Mouse (Mus musculus): Measurements from ENCODE around the gene Golt1b.

Gene Golt1b

DNA sequence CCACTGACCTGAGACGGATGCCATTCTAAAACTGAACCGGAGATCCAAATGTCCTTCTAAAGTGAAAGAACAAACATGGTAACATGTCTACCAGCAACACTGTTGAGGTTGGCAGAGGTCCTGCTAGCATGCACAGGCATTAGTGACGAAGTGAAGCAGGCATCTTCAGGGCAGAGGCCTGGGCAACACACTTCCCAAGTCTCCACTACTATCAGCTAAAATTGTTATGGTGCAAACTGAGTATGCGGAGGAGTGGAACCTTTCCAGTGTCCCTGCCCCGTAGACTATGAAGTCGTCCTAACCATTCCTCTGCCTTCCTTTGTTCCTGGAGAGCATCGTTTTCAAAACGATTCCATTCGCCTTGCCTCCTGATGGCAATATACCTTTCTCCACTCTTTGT lies 2.5 kb upstream of the Golt1b start:
- no peak for DNase-seq (ENCODE audit: low read depth)

DNA sequence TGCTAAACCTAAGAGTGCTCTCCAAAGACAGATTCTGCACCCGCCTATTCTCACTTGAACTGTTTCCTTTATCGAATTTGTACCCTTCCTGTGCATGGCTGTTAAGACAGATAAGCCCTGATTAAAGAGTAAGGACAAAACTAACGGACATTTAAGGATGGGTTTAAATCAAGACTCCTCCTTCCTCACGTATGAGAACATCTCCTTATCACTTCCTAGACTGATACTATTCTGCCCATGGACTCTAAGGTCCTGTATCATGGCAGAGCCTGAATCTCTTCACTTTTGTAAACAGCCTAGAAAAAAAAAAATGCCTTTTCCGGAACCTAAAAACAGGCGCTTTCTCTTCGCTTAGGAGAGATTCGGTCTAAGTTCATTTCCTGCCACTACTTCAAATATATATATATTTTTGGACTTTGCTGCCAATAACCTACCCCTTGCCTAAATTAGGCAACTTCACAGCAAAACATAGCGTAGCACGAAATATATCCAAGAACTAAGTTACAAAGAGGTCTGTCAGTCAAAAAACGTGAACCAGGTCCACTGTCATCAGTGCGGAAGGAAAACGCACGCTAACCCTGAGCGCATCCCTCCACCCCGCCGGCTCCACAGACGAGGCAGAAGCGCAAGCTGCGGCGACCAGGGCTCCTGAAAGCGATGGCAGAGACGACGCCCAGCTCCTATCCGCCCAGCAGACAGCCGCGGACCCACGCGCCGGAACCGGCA lies 573 bp upstream of the Golt1b start:
- no peak for DNase-seq (ENCODE audit: low read depth)

DNA sequence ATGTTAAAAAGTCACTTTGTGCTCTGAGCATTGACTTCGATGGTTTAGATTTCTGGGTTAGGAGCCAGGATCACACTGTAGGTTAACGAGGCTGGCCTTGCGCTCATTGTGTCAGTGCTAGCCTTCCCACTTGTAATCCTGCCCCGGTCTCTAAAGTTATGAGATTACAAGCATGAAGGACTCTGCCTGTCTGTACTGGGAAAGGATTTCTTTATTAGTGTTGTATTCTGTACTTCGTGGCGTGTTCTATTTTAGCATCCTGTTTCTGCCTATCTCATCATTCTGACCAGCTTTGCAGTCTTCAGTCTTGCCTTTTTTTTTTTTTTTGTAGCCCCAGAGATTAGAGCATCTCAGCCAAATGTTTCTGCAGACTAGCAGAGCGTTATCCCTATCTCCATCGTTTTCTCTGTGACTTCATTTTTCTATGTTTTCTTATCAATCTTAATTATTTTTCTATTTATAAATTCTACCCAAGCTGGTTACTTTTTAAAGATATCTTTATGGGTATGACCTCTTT lies 792 bp downstream of the Golt1b start:
- no peak for DNase-seq (ENCODE audit: low read depth)

DNA sequence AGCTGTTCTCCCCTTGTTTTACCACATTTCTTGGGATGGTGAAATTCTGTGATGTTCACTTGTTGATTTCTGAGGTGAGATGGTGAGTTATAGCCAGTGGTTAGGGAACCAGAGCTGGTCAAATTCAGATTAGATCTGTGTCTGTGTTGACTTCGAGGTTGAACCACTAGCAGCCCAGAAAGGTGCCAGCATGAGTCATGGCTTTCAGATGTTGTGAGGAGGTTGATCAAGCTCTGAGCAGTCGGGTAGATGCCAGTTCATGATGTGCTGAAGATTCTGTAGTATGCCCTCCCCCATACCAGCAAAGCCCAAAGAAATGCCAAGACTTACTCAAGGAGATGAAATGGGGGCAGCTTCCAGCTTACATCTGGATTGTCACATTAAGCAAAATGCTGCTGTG lies 2.1 kb downstream of the Golt1b start:
- peak; percentile 19 for DNase-seq (ENCODE audit: low read depth)

DNA sequence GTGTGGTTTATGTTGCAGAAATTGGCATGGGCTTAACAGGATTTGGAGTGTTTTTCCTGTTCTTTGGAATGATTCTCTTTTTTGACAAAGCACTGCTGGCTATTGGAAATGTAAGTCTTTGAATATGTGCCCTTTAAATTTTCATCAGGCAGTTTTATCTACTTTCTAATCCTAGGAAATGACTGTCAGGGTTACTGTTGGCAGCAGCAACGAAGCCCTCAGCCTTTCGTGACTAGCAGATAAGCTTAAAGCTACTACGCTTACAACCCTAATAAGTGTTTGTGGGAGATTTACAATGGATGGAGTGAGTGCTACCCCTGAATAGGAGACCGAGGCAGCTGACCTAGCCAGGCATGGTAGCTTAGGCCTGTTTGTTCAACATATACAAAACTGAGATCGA lies 5.3 kb downstream of the Golt1b start:
- no peak for DNase-seq (ENCODE audit: low read depth)

DNA sequence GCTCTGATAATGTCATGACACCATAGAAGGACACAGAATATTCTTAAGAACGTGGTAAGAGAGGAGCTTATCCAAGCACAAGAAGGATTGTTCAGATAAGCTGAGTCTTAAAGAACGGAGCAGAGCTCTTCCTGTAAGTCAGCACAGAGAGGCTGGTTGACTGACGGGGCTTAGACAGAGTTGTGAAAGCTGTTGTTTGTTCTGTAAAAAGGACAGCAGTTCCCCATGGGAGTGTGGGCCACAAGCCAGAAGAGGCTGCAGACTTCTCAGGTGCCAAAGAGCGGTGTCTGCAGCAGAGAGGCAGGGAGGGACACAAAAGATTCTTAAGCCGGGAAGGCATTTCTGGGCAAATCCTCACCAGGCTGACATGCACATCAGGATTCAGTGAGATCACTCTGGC lies 7.6 kb downstream of the Golt1b start:
- no peak for DNase-seq (ENCODE audit: low read depth)

DNA sequence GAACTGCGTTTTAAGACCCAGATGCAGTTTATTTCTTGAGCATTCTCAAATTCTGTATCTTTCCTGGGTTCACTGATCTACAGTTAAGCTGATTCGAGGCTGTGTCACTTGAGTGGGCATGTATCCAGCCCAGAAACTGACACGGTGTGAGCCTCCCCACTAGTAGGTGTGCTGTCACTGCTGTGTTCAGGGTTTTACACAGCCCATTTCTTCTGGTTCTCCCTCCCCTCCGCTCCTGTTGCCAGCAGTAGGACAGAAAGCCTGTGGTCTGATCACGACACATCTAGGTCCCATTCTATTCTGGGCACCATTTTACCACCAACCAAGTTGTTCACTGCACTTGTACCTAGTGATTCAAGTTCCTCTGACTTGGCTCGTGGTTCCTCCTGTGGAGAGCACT lies 8.7 kb downstream of the Golt1b start:
- DNase-seq (ENCODE audit: low read depth), result no peak

DNA sequence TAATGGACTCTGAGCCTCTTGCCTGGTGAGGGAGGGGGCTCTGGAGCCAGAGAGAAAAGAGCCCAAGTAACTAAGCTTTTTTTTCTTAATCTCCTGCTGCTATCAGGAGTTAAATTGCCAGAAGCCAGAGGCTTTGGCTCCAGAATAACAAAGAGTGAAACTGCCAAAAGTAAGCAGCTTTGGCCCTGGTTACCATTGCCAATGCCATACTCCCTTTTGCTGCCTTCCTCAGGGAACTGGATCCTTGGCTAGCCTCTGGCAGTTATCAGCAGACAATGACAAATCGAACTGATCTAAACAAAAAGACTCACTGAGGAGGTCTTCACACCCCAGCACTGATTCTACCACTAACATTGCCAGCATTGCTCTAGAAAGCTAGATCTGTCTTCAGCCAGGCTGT lies 24.1 kb downstream of the Golt1b start:
- no peak for DNase-seq (ENCODE audit: low read depth)

DNA sequence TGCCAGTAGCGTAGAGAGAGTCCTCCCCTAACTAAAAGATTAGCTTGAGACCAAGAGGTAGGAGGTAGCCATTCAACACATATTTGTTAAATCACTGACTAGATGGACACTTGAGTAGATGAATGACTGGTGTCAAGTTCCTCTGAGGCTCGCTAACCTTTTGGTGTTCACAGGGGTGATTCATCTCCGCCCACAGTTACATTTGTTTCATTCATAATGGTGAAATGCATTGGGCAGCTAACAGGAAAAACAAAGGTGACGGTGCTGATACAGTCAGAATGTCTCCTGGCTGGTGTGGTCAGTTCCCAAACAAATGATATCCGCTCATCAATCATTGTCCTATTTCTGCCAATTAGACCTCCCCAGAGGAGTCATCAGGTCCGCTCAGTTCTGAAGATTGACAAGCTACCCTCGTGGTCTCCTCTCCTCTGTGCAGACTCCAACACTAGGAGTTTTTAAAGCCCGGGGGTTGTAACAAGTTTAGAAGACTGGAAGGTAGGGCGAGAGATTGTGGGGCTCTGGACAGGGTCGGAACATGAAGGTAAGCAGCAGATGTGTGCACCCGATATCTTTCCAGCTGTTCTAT lies 26.0 kb downstream of the Golt1b start, which contains the start of gene Spx:
Gene Spx (plus strand): TSS at position 536 of the 586 bp plus-strand sequence.
- no peak for DNase-seq (ENCODE audit: low read depth)

DNA sequence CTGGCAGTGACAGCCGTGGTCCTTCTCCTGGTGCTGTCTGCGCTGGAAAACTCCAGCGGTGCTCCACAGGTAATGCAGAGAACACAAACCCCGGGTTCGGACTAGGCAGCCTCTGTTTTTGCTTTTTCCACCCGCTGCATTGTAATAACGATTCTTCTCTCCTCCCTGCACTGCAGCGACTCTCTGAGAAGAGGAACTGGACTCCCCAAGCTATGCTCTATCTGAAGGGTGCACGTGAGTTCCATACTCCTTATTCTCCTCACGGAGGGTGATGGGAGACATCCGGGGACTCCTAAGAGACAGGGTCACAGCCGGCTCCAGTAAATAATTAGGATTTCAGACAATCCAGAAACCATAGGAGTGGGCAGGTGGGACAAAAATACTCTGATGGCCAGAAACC lies 26.8 kb downstream of the Golt1b start:
- no peak for DNase-seq (ENCODE audit: low read depth)

DNA sequence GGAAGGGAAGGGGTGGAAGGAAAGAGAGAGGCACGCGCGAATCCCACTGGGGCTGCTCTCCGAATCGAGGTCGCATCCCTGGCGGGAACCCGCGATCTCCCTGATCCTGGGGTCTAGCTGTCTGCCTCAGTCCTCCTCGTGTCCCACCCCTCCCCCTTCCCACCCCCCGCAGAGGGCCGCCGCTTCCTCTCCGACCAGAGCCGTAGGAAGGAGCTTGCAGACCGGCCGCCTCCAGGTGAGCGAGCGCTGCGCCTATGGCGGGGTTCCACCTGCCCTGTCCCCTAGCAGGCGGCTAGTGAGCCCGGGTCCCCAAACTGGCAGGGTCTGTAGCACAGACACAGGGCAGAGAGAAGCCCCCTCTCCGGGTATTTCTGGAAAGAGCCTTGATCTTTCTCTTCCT lies 27.6 kb downstream of the Golt1b start:
- no peak for DNase-seq (ENCODE audit: low read depth)

DNA sequence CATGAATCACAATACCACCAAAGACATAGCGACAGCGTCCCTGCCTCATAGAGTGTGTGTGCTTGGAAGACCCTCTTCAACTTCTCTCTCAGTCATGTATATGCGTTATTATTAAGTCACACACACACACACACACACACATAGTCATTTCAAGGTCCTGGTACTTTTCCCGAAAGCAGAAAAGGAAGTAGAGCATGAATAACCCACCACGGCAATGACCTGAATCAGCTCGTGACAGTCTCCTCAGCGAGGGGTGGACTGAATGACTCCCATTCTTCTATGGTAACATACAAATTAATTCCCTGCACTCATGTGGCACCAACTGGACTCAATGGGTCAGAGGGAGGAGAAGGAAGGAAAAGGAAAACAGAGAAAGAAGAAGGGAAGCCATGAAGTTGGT lies 38.0 kb downstream of the Golt1b start:
- no peak for DNase-seq (ENCODE audit: low read depth)

DNA sequence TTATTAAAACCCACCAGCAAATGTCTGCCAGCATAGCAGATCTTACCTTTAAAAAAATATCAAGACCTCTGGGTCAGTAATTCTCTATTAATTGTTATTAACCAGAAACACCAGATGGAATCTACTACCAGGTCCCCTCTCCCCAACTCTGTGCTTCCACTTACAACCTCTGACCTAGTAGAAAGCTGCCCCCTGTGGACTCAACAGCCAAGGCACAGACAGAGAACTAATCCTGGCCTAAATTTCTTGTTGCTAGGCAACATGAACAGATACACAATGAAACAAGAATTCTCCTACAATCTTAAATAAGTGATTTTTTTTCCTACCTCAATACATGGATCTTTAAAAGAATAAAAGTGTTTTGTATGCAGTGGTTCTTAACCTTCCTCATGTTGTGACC lies 42.1 kb downstream of the Golt1b start:
- DNase-seq (ENCODE audit: low read depth), result no peak

DNA sequence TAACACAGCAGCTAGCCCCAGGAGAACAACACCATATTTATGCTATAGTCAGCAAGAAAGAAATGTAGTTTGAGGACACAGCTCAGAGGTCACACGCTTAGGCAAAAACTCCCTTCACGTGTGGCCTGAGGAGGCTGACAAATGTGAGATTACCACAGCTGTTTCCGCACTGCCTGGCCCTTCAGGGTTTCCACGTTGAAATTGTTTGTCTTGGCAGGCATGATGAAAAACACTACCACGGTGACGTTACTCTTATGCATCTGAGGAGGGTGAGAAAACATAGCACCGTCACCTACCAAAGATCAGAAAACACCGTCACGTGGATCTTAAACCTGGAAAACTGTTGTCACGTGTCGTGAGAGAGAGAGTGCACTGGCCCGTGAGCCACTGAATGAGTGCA lies 64.4 kb downstream of the Golt1b start:
- DNase-seq (ENCODE audit: low read depth), result no peak

DNA sequence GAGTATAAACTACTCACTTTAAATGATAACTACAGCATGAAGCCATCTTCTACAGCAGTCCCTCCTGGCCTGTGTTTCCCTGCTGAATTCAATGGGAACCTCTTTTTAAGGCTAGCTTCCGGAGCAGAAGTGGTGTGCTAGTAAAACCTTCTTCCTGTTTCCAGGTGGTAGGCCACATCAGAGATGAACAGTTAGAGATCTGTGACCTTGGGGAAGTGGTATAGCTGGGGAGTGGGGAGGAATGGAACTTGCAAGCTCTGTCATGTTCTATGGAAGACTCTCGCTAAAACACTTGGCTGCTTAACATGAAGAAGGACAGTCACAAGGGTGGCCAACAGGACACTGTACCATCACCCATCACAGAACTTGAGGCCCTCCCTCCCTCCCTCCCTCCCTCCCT lies 66.3 kb downstream of the Golt1b start:
- peak; percentile 21 for DNase-seq (ENCODE audit: low read depth)

Measured in induced T-regulatory cell, adult 2 months (primary cell).